Mouse (Mus musculus) intestine, postnatal 0 days (tissue): ENCODE measurements around the gene Yipf2. TPM values are rescaled to one million over a fixed set of nuclear protein-coding genes. Genes with fewer than 3 reads are reported as not detected.

Experiments
- ATAC-seq: fragments of 200-750 bp; cut with Nextera tagmentation; 2 replicates; pipeline ENCODE4 v1.8.0; 2017; ENCODE audit warnings: mild to moderate bottlenecking, moderate TSS enrichment, moderate library complexity
- H3K27ac ChIP-seq: fragments of 300-500 bp; sonication (generic); 2 replicates; pipeline ENCODE4 v1.5.1; 2014; ENCODE audit warnings: mild to moderate bottlenecking, low read depth, low read length, moderate library complexity
- H3K27me3 ChIP-seq: fragments of 300-500 bp; sonication (generic); replicated peaks from 2 replicates; pipeline ENCODE4 v1.6.1; 2014; ENCODE audit warnings: low read length, mixed read lengths; ENCODE audit not compliant: control insufficient read depth, insufficient read depth
- H3K36me3 ChIP-seq: fragments of 300-500 bp; sonication (generic); 2 replicates; pipeline ENCODE4 v1.6.1; 2014; ENCODE audit warnings: mild to moderate bottlenecking, moderate library complexity; ENCODE audit not compliant: control insufficient read depth, insufficient read depth
- H3K4me1 ChIP-seq: fragments of 300-500 bp; sonication (generic); replicated peaks from 2 replicates; pipeline ENCODE4 v1.6.1; 2014; ENCODE audit warnings: antibody characterized with exemption, low read length, mixed read lengths; ENCODE audit not compliant: control insufficient read depth, insufficient read depth
- H3K4me2 ChIP-seq: fragments of 300-500 bp; sonication (generic); replicated peaks from 2 replicates; pipeline ENCODE4 v1.6.1; 2014; ENCODE audit warnings: low read depth, mild to moderate bottlenecking, moderate library complexity
- H3K4me3 ChIP-seq: fragments of 300-500 bp; sonication (generic); 2 replicates; pipeline ENCODE4 v1.5.1; 2014; ENCODE audit warnings: low read depth, low read length
- H3K9ac ChIP-seq: fragments of 300-500 bp; sonication (generic); 2 replicates; pipeline ENCODE4 v1.6.1; 2014; ENCODE audit warnings: mild to moderate bottlenecking, low read depth, low read length
- H3K9me3 ChIP-seq: fragments of 300-500 bp; sonication (generic); 2 replicates; pipeline ENCODE4 v1.6.1; 2016; ENCODE audit warnings: mixed run types; ENCODE audit not compliant: control insufficient read depth
- CTCF ChIP-seq: sonication (generic); IDR thresholded peaks from 2 replicates; pipeline ENCODE4 v1.5.1; 2016; ENCODE audit warnings: low read depth, mild to moderate bottlenecking, control low read depth, antibody characterized with exemption, moderate library complexity
- WGBS: fragments of 180-500 bp; shearing (Covaris S2); extraction: QIAGEN DNeasy Blood & Tissue Kit; methylation state at CpG from one replicate; pipeline ENCODE4 v1.1.7; 2014; 5-methylcytosine and 5-hydroxymethylcytosine counted together
- polyA plus RNA-seq: library from polyadenylated mRNA; unstranded; fragments of >200 nt; fragmentation: Nextera tagmentation; extraction: Ambion mirVana; gene quantifications from 2 replicates; pipeline ENCODE4 v1.2.1, GENCODE M21; 2015

The Yipf2 gene
- polyA plus RNA-seq, 1 experiment from 2014 or later: 19.2 TPM

GRCm38 (mm10) chr9:21614864-21615616, 22.4 kb upstream of the Yipf2 start:
- ATAC-seq: no peak
- H3K9ac ChIP-seq: peak overlapping the region; percentile 58
- 69% methylated on average over 15 of the region's 15 CpGs for WGBS
- no peaks in the 10 kb centered on the region for H3K36me3 ChIP-seq
- peak overlapping the region; percentile 85 for H3K27ac ChIP-seq
- H3K4me3 ChIP-seq: peak overlapping the region; percentile 81
- H3K4me1 ChIP-seq: no peaks in the 10 kb centered on the region
- no peak for TF ChIP-seq CTCF
- H3K27me3 ChIP-seq: no peaks in the 10 kb centered on the region
- H3K9me3 ChIP-seq: no peaks in the 10 kb centered on the region
- H3K4me2 ChIP-seq: peak overlapping the region; percentile 69

GRCm38 (mm10) chr9:21609861-21610260, 17.2 kb upstream of the Yipf2 start:
- Histone ChIP-seq H3K9me3 (no peaks in the 10 kb centered on the region), H3K27me3 (no peaks in the 10 kb centered on the region), H3K4me1 (no peaks in the 10 kb centered on the region), H3K4me3 (no peak overlapping the region), H3K27ac (no peak overlapping the region), H3K36me3 (no peaks in the 10 kb centered on the region), H3K4me2 (no peak overlapping the region), H3K9ac (no peak overlapping the region)
- 85% methylated on average over 1 of the region's 1 CpGs for WGBS
- TF ChIP-seq CTCF: no peak
- no peak for ATAC-seq

- WGBS: 63% methylated on average over 1 of the region's 1 CpGs
- H3K36me3 ChIP-seq: no peaks in the 10 kb centered on the region
- H3K4me1 ChIP-seq: no peaks in the 10 kb centered on the region
- H3K9me3 ChIP-seq: no peaks in the 10 kb centered on the region
- no peaks in the 10 kb centered on the region for H3K27me3 ChIP-seq
- no peak overlapping the region for H3K4me3 ChIP-seq
- no peak overlapping the region for H3K4me2 ChIP-seq
- H3K27ac ChIP-seq: no peak overlapping the region
- ATAC-seq: no peak
- TF ChIP-seq CTCF: no peak
- H3K9ac ChIP-seq: no peak overlapping the region
These were observed 14.0 kb upstream of the Yipf2 start for GRCm38 (mm10) chr9:21606648-21607047.

GRCm38 (mm10) chr9:21605865-21606264, 13.2 kb upstream of the Yipf2 start:
- no peak for TF ChIP-seq CTCF
- Histone ChIP-seq H3K9ac (no peak overlapping the region), H3K9me3 (no peaks in the 10 kb centered on the region), H3K27ac (no peak overlapping the region), H3K4me1 (no peaks in the 10 kb centered on the region), H3K27me3 (no peaks in the 10 kb centered on the region), H3K4me3 (no peak overlapping the region), H3K4me2 (no peak overlapping the region), H3K36me3 (no peaks in the 10 kb centered on the region; the same call in 1 of the 2 replicates)
- ATAC-seq: no peak
- WGBS: 85% methylated on average over 5 of the region's 5 CpGs

GRCm38 (mm10) chr9:21604119-21604518, 11.5 kb upstream of the Yipf2 start:
- no peak for ATAC-seq
- 78% methylated on average over 5 of the region's 5 CpGs for WGBS
- TF ChIP-seq CTCF: no peak
- Histone ChIP-seq H3K27ac (no peak overlapping the region), H3K9ac (no peak overlapping the region), H3K4me2 (no peak overlapping the region), H3K27me3 (no peaks in the 10 kb centered on the region), H3K4me3 (no peak overlapping the region), H3K9me3 (no peaks in the 10 kb centered on the region), H3K4me1 (no peaks in the 10 kb centered on the region), H3K36me3 (no peaks in the 10 kb centered on the region; the same call in 1 of the 2 replicates)

- peak; percentile 42; the same call in 1 of the 2 replicates for ATAC-seq
- Histone ChIP-seq H3K9ac (no peak overlapping the region), H3K4me1 (no peaks in the 10 kb centered on the region), H3K36me3 (no peaks in the 10 kb centered on the region; the same call in 1 of the 2 replicates), H3K27ac (no peak overlapping the region), H3K9me3 (no peaks in the 10 kb centered on the region), H3K4me3 (no peak overlapping the region), H3K4me2 (peak overlapping the region; percentile 40; the same call in 1 of the 2 replicates), H3K27me3 (no peaks in the 10 kb centered on the region)
- 48% methylated on average over 10 of the region's 10 CpGs for WGBS
- peak; percentile 92 for TF ChIP-seq CTCF
These were observed 9.2 kb upstream of the Yipf2 start for GRCm38 (mm10) chr9:21601722-21602399.
